9 mouse cellular contexts compared by ENCODE assay signal in the genomic region with DNA sequence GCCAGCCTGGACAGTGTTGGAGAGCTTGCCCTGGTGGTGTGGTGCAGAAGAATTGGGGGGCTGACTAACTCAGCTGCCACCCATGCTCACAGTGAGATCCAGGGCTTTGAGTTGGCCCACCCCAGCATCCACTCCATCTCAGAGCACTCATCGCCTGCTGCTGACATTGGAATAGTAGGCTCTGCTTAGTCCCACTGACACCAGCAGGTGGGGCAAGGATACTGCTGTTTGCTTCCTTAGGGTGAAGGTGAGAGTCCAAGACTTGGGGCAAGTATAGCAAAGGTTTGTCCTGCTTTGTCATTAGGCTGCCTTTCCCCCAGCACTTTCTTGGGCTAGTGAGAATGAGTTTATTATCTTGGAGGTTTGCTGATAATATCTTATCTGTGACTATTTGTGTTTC. TPM values are rescaled to one million over a fixed set of nuclear protein-coding genes. Genes with fewer than 3 reads are reported as not detected.
DNase-seq lines count a peak whose midpoint lies in the region.
"Had no signal": no experiment of that assay in that cellular context is flagged by ENCODE, and none has a peak within 500 bp of the region (broad histone marks: within the 10 kb centered on the region; RNA-seq: fewer than 3 reads in every experiment).

No protein-coding gene starts in this region.

- peak; percentile 6 for DNase-seq in left cerebral cortex, postnatal 4 days
- DNase-seq in left cerebral cortex, postnatal 10 days (ENCODE audit: extremely low spot score in 1 of 2, low spot score in 2 of 2): no peak
- DNase-seq in MN1 (ENCODE audit: low spot score): peak; percentile 17
- peak; percentile 17 for DNase-seq in c-Kit-positive CD71-negative TER-119-negative erythroid progenitor cells, embryonic 14.5 days (ENCODE audit: low read depth)
- DNase-seq in large intestine, adult 2 months (ENCODE audit: low read depth, low spot score): peak; percentile 4
- DNase-seq in frontal cortex, postnatal 10 days (ENCODE audit: low spot score in 2 of 2): no peak
- DNase-seq in layer of hippocampus, adult 9-11 months: no peak

- intact Hi-C loops in left cerebral cortex, postnatal 4 days (cut with DNase I): no loop called here
- intact Hi-C loops in left cerebral cortex, postnatal 10 days (cut with DNase I): no loop called here

- 23% methylated on average over 1 of the region's 1 CpGs for WGBS in large intestine, adult 2 months

RNA-seq across cellular contexts. Expression of gene Galntl5, which starts 7.5 kb away (rescaled TPM):
- not detected for total RNA-seq in left cerebral cortex, postnatal 4 days (2021)
- not detected for total RNA-seq in left cerebral cortex, postnatal 10 days (2021)
- polyA plus RNA-seq in large intestine, adult 2 months (2012; rRNA removed): not detected in 2 replicates
- polyA plus RNA-seq: erythroblast, embryonic 14.5 days; macrophage had no signal

RNA-seq across cellular contexts. Expression of gene Galnt11, which starts 32.9 kb away (rescaled TPM):
- total RNA-seq in left cerebral cortex, postnatal 4 days (2021): 10 to 100 TPM; 36.8 to 38.6 TPM
- 10 to 100 TPM; 44.5 to 44.9 TPM for total RNA-seq in left cerebral cortex, postnatal 10 days (2021)
- 9.4 and 9.7 TPM in 2 replicates for polyA plus RNA-seq in large intestine, adult 2 months (2012; rRNA removed)

RNA-seq across cellular contexts. Expression of gene E130116L18Rik, which starts 34.2 kb away (rescaled TPM):
- not detected for total RNA-seq in left cerebral cortex, postnatal 4 days (2021)
- not detected for total RNA-seq in left cerebral cortex, postnatal 10 days (2021)
- not detected in 2 replicates for polyA plus RNA-seq in large intestine, adult 2 months (2012; rRNA removed)
- polyA plus RNA-seq: erythroblast, embryonic 14.5 days; macrophage had no signal

Comparison
In these comparisons a context has a peak if more than half of its experiments do, and no peak if none do; other contexts are left out.
1. DNase-seq: peak in left cerebral cortex, postnatal 4 days (single experiment), MN1 (single experiment), c-Kit-positive CD71-negative TER-119-negative erythroid progenitor cells, embryonic 14.5 days (single experiment) and large intestine, adult 2 months (single experiment); none in left cerebral cortex, postnatal 10 days (0 of 2), frontal cortex, postnatal 10 days (0 of 2) and layer of hippocampus, adult 9-11 months (single experiment).